Mouse (Mus musculus) neural tube, embryonic 10.5 days (tissue): ENCODE data around the gene Nlrc4.
A peak's percentile ranks its signal among the peaks of the same experiment; 100 is the strongest.

Experiments
- DNase-seq: peaks from one replicate; pipeline ENCODE4 v3.0.0-alpha.2; 2017; ENCODE audit warnings: low spot score; ENCODE audit errors: extremely low spot score

Nlrc4 gene

GRCm38 (mm10) chr17:74431481-74431880 lies 27.5 kb downstream of the Nlrc4 start:
- DNase-seq = no peak

GRCm38 (mm10) chr17:74430074-74430473 lies 28.9 kb downstream of the Nlrc4 start:
- no peak for DNase-seq

GRCm38 (mm10) chr17:74424401-74425005 lies 34.4 kb downstream of the Nlrc4 start:
- DNase-seq = no peak

GRCm38 (mm10) chr17:74420656-74421055 lies 38.3 kb downstream of the Nlrc4 start:
- DNase-seq = no peak

GRCm38 (mm10) chr17:74418171-74418570 lies 40.8 kb downstream of the Nlrc4 start:
- no peak for DNase-seq

- DNase-seq = no peak
Measured at GRCm38 (mm10) chr17:74416841-74417360, 42.0 kb downstream of the Nlrc4 start.

- DNase-seq = no peak
Measured at GRCm38 (mm10) chr17:74414671-74415070, 44.3 kb downstream of the Nlrc4 start.

- no peak for DNase-seq
Measured at GRCm38 (mm10) chr17:74413324-74413723, 45.6 kb downstream of the Nlrc4 start.

GRCm38 (mm10) chr17:74409722-74410121 lies 49.2 kb downstream of the Nlrc4 start:
- no peak for DNase-seq

- no peak for DNase-seq
Measured at GRCm38 (mm10) chr17:74406487-74406886, 52.5 kb downstream of the Nlrc4 start.

- DNase-seq = no peak
Measured at GRCm38 (mm10) chr17:74402486-74403222, 56.3 kb downstream of the Nlrc4 start.

- DNase-seq = no peak
Measured at GRCm38 (mm10) chr17:74397173-74397572, 61.8 kb downstream of the Nlrc4 start.

GRCm38 (mm10) chr17:74396766-74397165 lies 62.2 kb downstream of the Nlrc4 start:
- DNase-seq = no peak

- peak; percentile 94 for DNase-seq
Measured at GRCm38 (mm10) chr17:74395383-74396065, 63.4 kb downstream of the Nlrc4 start, which contains the start of gene Slc30a6. Gene Slc30a6, plus strand, starts transcription at chr17:74395608.

- peak; percentile 13 for DNase-seq
Measured at GRCm38 (mm10) chr17:74394855-74395254, 64.1 kb downstream of the Nlrc4 start.

GRCm38 (mm10) chr17:74394381-74394780 lies 64.6 kb downstream of the Nlrc4 start:
- DNase-seq = no peak

GRCm38 (mm10) chr17:74389847-74390246 lies 69.1 kb downstream of the Nlrc4 start:
- DNase-seq = no peak

GRCm38 (mm10) chr17:74386657-74387056 lies 72.3 kb downstream of the Nlrc4 start:
- no peak for DNase-seq

- DNase-seq = no peak
Measured at GRCm38 (mm10) chr17:74376916-74377315, 82.0 kb downstream of the Nlrc4 start.
